Mouse (Mus musculus) kidney, adult 2 months (tissue): ENCODE data around the gene Tmem143. TPM values are rescaled to one million over a fixed set of nuclear protein-coding genes. Genes with fewer than 3 reads are reported as not detected.
"Not testable (repeated sequence)": the region's sequence is repeated elsewhere in the genome, so short reads cannot be mapped to it uniquely, and the experiment has no call there.

Experiments
- DNase-seq: peaks from one replicate; pipeline ENCODE4 v3.0.0; 2021
- H3K27ac ChIP-seq: fragments of 200-500 bp; 2 replicates; pipeline ENCODE4 v1.5.1; 2012; ENCODE audit warnings: low read depth, low read length, control low read depth, inconsistent platforms; ENCODE audit not compliant: insufficient read depth
- H3K27me3 ChIP-seq: fragments of 200-500 bp; replicated peaks from 2 replicates; pipeline ENCODE4 v1.6.1; 2012; ENCODE audit warnings: mild to moderate bottlenecking, moderate library complexity, low read length, inconsistent platforms; ENCODE audit not compliant: control insufficient read depth, insufficient read depth
- H3K36me3 ChIP-seq: fragments of 200-500 bp; 2 replicates; pipeline ENCODE4 v1.6.1; 2012; ENCODE audit warnings: mild to moderate bottlenecking, moderate library complexity, low read length, inconsistent platforms; ENCODE audit not compliant: control insufficient read depth, insufficient read depth
- H3K4me1 ChIP-seq: fragments of 200-500 bp; 2 replicates; pipeline ENCODE4 v1.6.1; 2011; ENCODE audit warnings: low read length; ENCODE audit not compliant: control insufficient read depth, insufficient read depth
- H3K4me3 ChIP-seq: fragments of 200-500 bp; 2 replicates; pipeline ENCODE4 v1.5.1; 2011; ENCODE audit warnings: mild to moderate bottlenecking, low read depth, low read length, control low read depth; ENCODE audit not compliant: insufficient read depth
- CTCF ChIP-seq: fragments of 200-500 bp; conservative IDR thresholded peaks from 2 replicates; pipeline ENCODE4 v1.5.1; 2011; ENCODE audit warnings: low read depth, mild to moderate bottlenecking, control low read depth, low read length, moderate library complexity, mixed read lengths; ENCODE audit not compliant: insufficient read depth, insufficient read length
- POLR2A ChIP-seq: fragments of 200-500 bp; IDR thresholded peaks from one replicate; pipeline ENCODE4 v1.6.1; 2011; ENCODE audit warnings: low read depth, low read length, control low read depth
- WGBS: fragments of 180-500 bp; shearing (Covaris S2); methylation state at CpG from one replicate; pipeline ENCODE4 v1.1.7; 2018; 5-methylcytosine and 5-hydroxymethylcytosine counted together
- polyA plus RNA-seq: library from polyadenylated mRNA; depleted of rRNA; stranded (reverse); fragments of >200 nt; gene quantifications from 2 replicates; pipeline ENCODE4 v1.2.3, GENCODE M21; 2012

Gene Tmem143
- polyA plus RNA-seq, 1 experiment = 123 TPM

- no peaks in the 10 kb centered on the region for H3K4me1 ChIP-seq
- no peak for TF ChIP-seq POLR2A
- TF ChIP-seq CTCF = no peak
- no peak overlapping the region for H3K4me3 ChIP-seq
- H3K27ac ChIP-seq = no peak overlapping the region
- WGBS = 83% methylated on average over 2 of the region's 2 CpGs
- DNase-seq = no peak
- H3K36me3 ChIP-seq = no peaks in the 10 kb centered on the region
- H3K27me3 ChIP-seq = no peaks in the 10 kb centered on the region
Observed at GRCm38 (mm10) chr7:45892651-45893050, 4.1 kb upstream of the Tmem143 start.

- TF ChIP-seq POLR2A = no peak
- no peak for TF ChIP-seq CTCF
- 70% methylated on average over 6 of the region's 6 CpGs for WGBS
- no peak overlapping the region for H3K4me3 ChIP-seq
- H3K4me1 ChIP-seq = no peaks in the 10 kb centered on the region; the same call in 1 of the 2 replicates
- no peaks in the 10 kb centered on the region for H3K27me3 ChIP-seq
- H3K36me3 ChIP-seq = no peaks in the 10 kb centered on the region
- no peak overlapping the region for H3K27ac ChIP-seq
- no peak for DNase-seq
Observed at GRCm38 (mm10) chr7:45895931-45896516, 717 bp upstream of the Tmem143 start.

GRCm38 (mm10) chr7:45897258-45897757 is 567 bp downstream of the Tmem143 start:
- WGBS = 1% methylated on average over 19 of the region's 19 CpGs
- Histone ChIP-seq H3K4me3 (peak overlapping the region; percentile 52), H3K27ac (peak overlapping the region; percentile 93), H3K4me1 (no peaks in the 10 kb centered on the region; the same call in 1 of the 2 replicates), H3K27me3 (no peaks in the 10 kb centered on the region), H3K36me3 (no peaks in the 10 kb centered on the region)
- TF ChIP-seq CTCF (no peak), POLR2A (no peak)
- DNase-seq = peak; percentile 90

GRCm38 (mm10) chr7:45898125-45898524 is 1.4 kb downstream of the Tmem143 start:
- not testable (repeated sequence) for H3K36me3 ChIP-seq, H3K27me3 ChIP-seq, H3K4me1 ChIP-seq, H3K4me3 ChIP-seq, H3K27ac ChIP-seq
- WGBS = 45% methylated on average over 4 of the region's 4 CpGs
- DNase-seq = peak; percentile 48

- H3K4me1 ChIP-seq = no peaks in the 10 kb centered on the region; the same call in 1 of the 2 replicates
- no peaks in the 10 kb centered on the region for H3K27me3 ChIP-seq
- no peaks in the 10 kb centered on the region for H3K36me3 ChIP-seq
- no peak overlapping the region for H3K4me3 ChIP-seq
- 43% methylated on average over 5 of the region's 5 CpGs for WGBS
- peak; percentile 63 for DNase-seq
- no peak for TF ChIP-seq POLR2A
- TF ChIP-seq CTCF = no peak
- H3K27ac ChIP-seq = no peak overlapping the region
Observed at GRCm38 (mm10) chr7:45901562-45901961, 4.8 kb downstream of the Tmem143 start.

- H3K4me3 ChIP-seq = no peak overlapping the region
- H3K27ac ChIP-seq = no peak overlapping the region
- H3K4me1 ChIP-seq = no peaks in the 10 kb centered on the region; the same call in 1 of the 2 replicates
- no peaks in the 10 kb centered on the region for H3K27me3 ChIP-seq
- TF ChIP-seq POLR2A = no peak
- H3K36me3 ChIP-seq = no peaks in the 10 kb centered on the region
- no peak for DNase-seq
- WGBS = 67% methylated on average over 12 of the region's 12 CpGs
Observed at GRCm38 (mm10) chr7:45902481-45903002, 5.8 kb downstream of the Tmem143 start.

GRCm38 (mm10) chr7:45906622-45907021 is 9.9 kb downstream of the Tmem143 start:
- DNase-seq = no peak
- H3K27ac ChIP-seq = no peak overlapping the region
- no peaks in the 10 kb centered on the region for H3K36me3 ChIP-seq
- H3K4me1 ChIP-seq = no peaks in the 10 kb centered on the region; the same call in 1 of the 2 replicates
- WGBS = 91% methylated on average over 9 of the region's 9 CpGs
- H3K27me3 ChIP-seq = no peaks in the 10 kb centered on the region
- TF ChIP-seq POLR2A (no peak), CTCF (no peak)
- no peak overlapping the region for H3K4me3 ChIP-seq
